Mouse (Mus musculus) adrenal gland, postnatal 10 days (tissue): Measurements from ENCODE around the gene Fam83e. TPM values are rescaled to one million over a fixed set of nuclear protein-coding genes. Genes with fewer than 3 reads are reported as not detected.
A peak's percentile ranks its signal among the peaks of the same experiment; 100 is the strongest.

ENCODE experiments used
- DNase-seq: peaks from one replicate; pipeline ENCODE4 v3.0.0; 2021; ENCODE audit warnings: mixed read lengths
- total RNA-seq, 2 experiments: library from RNA; stranded (reverse); gene quantifications; 2 replicates each; pipeline ENCODE4 v1.2.3; 2021

The Fam83e gene
- total RNA-seq, 2 experiments from 2014 or later: 0.27 to 0.33 TPM

DNA sequence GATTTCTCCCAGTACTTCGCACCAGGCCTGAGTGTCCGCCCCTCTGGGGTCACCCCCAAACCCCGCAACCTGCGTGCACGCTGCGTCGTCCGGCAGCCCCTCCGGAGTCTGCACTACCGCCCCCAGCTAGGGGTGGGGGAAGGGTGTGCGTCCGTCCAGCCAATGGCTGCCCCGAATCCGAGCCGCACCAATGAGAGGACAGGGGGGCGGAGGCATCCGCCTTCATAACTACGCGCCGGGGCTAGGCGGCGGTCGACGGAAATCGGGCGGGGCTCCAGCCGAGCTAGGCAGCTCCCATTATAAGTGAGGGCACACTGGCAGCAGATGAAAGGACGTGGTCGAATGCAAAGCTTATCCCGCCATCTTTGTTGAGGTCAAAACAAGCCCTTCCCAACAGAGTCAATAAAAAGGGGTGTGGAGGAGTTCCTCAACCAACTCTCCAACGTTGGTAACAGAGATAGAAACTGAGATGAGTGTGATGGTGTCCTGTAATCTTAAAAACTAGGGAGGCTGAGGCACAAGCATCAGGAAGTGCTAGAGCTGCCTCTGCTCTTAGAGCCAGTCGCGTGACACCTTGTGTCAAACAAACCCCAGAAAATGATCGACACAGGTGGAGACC is 5.8 kb upstream of the Fam83e start, which contains the start of gene Rpl18:
Rpl18 (plus strand) TSS at position 368 of the 619 bp plus-strand sequence.
- DNase-seq: peak; percentile 98

DNA sequence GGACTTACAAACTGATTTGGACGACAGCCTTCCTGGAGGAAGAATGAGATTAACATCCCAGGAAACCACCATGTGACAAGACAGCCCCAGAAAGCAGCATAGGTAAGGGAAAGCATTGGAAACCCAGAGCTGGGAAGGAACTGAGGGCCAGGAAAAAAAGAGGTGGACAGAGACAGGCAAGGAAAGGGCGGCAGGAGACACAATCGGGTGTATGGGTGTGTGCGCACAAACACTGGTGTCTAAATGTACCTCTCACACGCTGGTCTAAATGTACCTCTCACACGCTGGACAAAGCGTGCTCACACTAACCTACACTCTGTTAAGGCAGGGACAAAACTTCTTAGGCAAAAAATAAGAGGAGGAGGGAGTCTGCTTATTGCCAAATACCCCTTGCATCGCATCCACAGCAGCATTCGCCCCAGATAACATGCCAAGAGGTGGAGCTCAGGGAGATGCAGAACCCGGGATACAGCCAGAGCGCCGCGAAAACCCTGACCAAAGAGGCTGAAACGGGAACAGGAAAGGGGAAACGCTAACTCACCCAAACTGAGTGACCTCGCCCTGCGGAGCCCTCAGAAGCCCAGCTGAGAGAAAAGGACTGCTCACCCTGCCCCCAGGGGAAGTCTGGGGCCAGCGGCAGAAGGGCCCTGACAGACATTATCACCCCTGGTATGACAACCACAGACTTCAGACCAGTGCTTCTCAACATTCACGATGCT is 5.1 kb upstream of the Fam83e start:
- DNase-seq: no peak

DNA sequence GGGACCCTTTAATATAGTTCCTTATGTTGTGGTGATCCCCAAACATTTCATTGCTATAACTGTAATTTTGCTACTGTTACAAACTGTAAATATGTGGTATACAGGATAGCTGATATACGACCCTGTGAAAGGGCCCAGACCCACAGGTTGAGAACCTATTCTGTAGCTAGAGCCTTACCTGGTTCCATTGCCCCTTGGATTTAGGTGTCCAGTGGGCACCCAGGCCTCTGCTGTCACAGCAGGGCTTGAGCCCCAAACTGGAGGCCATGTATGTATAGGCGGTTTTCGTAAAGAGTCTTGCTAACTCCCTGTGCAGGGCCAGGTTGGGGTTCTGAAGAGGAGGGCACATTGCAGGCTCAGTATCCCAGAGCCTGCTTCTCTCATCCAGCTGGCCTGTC is 4.6 kb upstream of the Fam83e start:
- DNase-seq: no peak

DNA sequence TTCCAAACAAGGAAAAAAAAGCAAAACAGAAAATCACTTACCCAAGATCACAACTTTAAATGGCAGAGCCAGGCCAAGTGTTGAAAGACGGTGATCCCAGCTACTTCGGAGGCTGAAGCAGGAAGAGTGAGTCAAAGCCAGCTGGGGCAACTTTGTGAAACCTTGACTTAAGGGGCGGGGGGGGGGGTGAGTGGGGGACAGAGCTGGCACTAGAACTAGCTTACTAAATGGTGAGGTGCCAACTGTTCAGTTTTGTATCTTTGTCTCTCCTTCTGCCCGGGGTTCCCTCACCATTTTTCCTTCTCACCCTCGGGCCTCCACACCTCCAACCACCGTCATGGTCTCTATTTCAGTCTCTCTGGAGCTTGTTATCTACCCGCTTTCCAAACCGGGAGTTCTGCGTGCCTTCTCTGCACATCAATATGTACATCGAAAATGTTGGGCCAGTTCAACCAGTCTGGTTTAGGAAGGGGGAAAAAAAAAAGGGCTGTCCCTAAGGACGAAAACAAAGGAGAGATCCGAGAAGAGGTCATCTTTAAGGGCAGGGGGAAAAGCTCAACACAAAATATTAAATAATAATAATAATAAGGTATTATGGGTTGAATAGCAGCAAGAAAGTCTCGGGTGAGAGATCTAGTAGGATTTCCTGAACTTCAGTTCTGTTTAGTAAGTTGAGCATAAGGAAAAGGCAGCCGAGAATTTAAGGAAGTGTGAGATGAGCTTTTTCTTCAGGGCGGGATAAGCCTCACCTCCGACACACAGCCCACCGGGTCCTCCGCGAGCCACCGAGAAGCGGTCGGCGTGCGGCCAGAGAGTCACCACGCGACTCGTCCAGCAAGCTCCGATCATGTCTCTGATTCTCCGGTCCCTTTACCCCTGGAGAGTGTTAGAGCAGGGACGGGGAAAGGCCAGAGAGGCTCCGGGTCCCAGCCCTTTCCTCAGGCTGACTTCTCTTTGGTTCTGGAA is 3.8 kb upstream of the Fam83e start:
- no peak for DNase-seq

DNA sequence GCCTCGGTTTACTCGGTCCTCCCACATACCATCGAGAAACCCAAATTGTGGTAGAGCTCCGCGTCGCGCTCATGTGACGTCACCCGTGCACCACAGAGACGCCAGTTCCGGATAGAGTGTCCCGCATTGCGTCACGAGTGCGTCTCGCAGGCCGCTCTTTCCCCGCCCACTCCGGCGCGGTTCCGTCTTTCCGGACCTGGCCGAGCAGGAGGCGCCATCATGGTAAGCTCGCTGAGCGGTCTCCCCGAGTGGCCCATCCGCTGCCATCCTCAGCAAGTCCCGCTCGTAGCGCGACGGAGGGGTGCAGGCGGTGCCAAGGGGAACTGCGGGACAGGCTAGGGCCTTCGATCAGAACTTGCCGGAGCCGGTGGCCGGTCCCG is 3.1 kb upstream of the Fam83e start, which contains the start of gene Sphk2:
Sphk2 (minus strand) TSS at position 85 of the 380 bp plus-strand sequence.
- DNase-seq: peak; percentile 98

DNA sequence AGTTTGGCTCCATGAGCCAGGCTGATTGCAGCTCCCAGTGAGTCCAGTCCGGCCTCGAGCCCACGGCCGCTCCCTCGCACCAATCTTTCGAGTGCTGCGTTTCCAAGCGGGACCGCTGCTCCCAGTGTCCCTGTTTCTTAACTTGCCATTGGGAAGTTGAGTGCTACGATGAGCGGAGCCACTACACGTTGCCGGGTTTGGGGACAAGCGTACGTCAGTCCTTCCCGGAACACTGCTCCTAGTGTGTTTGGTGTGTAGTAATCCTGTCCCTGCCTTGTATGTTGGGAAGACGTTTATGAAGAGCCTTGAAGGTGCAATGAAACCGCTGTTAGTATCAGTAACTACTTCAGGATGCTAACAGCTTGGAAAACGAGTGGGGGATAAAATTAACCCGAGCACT is 2.7 kb upstream of the Fam83e start:
- DNase-seq: no peak

DNA sequence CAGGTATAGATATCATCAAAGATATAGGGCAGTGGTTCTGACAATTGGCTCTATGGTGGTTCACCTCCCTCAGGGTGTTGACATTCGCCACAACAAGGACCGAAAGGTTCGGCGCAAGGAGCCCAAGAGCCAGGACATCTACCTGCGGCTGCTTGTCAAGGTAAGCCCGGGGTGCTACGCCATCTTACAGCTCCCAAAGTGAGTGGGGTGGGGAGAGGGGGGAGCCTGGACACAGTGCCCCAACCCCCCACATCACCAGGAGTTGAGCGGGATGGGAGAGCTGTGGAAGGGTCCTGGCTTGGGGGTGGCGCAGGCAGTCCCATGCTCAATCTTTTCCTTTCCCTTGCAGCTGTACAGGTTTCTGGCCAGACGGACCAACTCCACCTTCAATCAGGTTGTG is 1.8 kb upstream of the Fam83e start:
- DNase-seq: no peak

DNA sequence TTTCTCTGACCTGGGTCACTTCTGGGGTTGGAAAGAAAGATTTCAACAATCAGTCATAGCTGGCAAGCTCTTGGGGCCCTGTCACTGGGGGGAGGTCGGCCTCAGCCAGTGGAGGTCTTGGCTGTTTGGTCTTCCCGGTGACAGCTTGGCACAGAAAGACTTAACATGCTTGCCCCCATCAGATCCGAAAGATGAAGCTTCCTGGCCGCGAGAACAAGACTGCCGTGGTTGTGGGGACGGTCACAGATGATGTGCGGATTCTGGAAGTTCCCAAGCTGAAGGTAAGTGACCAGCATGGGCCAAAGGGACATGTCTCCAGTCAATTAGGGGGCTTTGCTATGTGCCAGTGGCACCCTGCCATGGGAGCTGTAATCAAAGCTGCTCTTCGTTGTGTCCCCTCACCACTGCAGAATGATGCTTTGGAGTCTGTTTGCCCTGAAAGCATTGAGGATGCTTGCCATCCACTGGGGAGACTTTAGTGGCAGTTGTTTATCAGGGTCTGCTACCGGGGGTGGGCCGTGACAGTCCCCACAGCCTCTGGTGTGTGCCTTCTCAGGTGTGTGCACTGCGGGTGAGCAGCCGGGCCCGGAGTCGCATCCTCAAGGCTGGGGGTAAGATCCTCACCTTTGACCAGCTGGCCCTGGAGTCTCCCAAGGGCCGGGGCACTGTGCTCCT is 1.1 kb upstream of the Fam83e start:
- DNase-seq: no peak

DNA sequence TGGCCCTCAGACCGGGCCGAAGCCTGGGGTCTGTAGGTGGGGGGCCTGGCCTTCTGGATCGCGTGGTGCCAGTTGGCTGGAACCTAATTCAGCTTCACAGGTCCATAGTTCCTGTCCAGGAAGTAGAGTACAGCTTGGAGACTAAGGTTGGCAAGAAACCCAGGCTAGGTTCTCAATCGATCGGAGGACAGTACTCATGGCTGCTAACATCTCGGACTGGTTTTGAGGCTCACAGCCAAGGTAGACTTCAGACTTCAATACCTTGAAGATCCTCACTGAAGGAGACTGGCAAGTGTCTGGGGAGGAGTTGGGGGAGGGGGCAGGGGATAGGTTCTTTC is 191 bp downstream of the Fam83e start:
- DNase-seq: no peak

DNA sequence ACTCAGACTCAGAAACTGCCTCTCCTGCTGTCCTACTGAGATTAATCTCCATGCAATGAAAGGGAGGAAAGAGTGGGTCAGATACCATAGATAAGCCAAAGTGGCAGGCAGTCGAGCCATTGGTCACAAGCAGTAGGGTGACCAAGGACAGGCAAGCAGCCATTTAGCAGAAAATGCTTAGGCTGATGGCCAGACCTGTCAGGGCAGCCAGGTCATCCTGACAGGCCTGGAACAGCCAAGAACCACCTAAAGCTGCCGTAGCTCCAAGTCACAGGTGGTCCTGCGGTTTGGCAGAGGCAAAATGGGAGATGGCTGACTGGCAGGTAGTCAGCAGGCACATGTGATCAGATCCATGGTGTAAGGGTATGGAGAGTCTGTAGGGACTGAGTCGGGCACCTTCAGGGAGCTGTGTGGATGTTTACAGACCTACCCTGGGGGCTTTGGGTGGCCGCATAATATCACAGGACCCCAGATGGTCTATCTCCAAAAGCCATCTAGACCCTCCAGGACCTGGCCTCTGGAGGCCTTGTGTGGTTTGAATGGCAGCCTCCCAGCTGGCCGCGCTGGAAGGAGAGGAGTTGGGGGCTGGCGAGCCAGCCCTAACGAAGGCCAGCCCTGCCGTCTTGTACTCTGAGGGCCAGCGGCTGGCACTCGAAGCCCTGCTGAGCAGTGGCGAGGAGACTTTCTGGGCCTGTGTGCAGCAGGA is 783 bp downstream of the Fam83e start:
- no peak for DNase-seq

DNA sequence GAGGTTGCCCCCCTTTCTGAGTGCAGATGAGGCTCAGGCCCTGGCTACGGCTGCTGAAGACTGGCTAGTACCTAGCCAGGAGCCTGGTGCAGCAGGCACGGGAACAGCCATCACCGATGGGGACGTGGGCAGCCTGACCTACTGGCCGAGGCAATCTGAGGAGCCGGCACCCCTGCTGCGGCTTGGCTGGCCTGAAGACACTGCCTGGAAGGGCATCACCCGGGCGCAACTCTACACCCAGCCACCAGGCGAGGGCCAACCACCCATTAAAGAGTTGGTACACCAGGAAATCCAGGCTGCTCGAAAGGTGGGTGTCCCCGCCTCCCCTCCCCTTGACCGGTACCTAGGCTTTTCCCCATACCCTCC is 1.3 kb downstream of the Fam83e start:
- DNase-seq: no peak

DNA sequence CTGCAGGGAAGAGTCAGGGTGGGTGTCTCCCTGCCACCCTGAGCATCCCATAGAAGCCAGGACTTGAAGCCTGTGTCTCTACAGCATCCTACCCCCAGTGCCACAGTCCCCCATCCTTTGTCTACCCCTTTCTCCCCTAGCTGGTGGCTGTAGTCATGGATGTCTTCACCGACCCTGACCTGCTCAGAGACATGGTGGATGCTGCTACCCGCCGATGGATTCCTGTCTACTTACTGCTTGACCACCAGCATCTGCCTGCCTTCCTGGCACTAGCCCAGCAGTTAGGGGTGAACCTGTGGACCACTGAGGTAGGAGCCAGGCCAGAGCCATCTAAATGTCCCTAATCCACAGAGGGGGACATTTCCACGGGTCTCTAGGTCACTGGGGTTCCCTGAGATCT is 2.3 kb downstream of the Fam83e start:
- DNase-seq: no peak

DNA sequence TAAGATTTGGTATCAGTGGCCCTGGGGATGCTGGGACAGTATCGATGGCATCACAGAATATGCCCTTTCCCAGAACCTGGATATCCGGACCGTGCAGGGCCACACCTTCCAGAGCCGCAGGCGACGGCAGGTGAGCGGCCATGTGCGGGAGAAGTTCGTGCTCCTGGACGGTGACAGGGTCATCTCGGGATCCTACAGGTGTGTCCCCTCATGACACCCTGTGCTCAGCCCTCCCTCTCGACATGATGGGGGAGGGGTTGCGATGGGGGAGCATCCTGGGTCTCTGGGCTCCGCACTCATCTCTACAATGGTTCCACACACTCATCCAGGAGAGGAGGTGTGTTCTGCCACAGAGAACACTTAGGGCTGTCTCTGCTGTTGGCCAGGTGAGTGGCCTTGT is 2.8 kb downstream of the Fam83e start:
- DNase-seq: no peak

DNA sequence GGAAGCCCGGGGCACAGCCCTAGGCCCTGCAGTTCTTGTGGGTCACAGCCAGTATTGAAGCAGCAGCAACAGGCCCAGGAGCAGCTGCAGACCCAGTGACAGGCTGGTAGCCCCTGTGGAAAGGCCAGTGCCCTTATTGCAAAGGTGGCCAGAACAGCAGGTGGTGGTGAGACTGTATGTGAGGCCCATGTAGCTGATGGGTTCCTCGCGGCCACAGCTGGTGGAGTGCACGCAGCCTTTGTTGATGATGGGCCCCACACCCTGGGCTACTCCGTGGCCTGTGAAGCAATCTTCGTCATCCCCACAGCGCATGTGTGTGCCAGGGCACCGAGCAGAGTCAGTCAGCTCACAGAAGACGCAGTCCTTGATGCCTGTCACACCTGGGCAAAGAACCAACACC is 4.1 kb downstream of the Fam83e start:
- DNase-seq: no peak

DNA sequence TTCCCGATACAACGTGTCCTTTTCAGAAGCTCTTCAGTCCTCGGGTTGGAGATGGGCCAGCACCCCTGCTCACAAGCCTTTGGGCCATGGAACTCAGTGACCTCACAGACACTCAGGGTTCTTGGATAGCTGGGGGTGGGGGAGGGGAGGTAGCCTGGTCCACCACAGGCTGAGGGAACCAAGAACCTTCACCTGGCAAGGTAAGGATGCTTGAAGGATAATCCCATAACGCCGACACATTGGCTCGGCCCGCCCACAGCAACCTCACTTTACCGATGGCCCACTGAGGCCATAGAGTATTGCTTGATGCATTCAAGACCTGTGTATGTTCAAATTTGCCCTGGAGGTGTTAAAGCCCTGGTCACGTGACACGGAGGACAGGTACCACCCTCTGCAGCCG is 4.7 kb downstream of the Fam83e start, which contains the start of gene Spaca4:
Spaca4 (minus strand) TSS at position 101 of the 400 bp plus-strand sequence.
- no peak for DNase-seq

DNA sequence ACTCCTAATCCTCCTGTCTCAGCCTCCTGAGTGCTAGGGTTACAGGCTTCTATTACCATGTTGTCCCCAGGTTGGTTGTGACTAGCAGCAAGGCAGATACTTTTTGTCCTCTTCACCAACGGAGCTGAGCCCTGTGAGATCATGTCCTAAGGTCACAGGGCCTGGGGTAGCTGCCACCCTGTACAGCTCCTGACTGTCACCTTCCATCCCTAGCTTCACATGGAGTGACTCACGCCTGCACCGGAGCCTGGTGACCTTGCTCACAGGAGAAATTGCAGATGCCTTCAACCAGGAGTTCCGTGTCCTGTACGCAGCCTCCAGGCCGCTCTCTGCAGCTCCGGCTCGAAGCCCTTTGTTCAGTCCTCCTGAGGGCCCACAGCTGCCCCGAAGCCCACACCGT is 5.4 kb downstream of the Fam83e start:
- DNase-seq: no peak

DNA sequence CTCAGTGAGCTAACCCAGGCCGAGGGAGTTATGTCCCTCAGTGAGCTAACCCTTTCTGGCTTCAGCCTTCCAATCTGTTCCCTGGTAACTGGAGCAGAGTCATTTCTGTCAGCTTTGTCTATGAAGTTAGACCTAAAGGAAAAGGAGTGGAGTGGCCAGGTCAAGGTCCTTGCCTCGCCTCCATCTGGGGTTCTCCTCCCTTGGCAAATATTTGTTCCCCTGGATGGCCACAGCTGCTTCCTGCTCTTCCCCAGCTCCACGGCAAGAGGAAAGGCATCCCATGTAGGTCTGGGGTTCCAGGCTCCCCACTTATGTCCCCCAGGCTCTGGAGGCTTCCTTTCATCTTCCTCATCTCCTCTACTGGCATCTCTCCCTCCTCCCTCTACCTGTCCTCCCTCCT is 6.6 kb downstream of the Fam83e start:
- DNase-seq: no peak

DNA sequence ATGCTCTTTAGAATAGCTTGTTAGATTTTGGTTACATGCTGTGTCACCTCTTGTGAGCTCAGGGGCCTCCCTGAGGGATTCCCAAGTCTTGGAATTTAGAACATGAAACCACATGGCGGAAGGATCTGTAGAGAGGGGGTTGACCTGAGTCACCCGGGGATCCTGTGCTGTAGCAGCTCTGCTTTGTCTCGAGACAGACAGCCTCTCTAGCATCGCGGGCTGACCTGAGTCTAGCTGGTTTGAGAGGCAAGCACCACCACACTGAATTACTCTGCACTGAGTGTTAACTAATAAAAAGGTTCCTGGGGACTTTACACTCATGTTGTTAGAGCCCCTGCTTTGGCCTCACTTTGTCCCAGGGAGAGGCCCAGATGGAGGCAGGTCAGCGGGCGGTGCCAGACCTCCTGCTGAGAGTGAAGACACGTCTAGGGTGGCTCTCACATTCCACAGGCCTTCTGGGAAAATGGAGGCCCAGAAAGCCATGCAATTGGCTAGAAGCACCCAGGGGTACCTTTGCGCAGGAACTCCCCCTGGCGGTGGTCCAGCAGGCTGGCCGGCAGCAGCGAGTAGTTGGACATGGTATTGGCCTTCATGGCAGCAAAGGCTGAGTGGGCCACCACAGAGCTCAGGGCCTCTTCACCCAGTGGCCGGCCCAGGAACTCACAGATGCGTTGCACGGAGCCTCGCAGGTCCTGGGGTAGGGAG is 9.9 kb downstream of the Fam83e start:
- DNase-seq: peak; percentile 74

DNA sequence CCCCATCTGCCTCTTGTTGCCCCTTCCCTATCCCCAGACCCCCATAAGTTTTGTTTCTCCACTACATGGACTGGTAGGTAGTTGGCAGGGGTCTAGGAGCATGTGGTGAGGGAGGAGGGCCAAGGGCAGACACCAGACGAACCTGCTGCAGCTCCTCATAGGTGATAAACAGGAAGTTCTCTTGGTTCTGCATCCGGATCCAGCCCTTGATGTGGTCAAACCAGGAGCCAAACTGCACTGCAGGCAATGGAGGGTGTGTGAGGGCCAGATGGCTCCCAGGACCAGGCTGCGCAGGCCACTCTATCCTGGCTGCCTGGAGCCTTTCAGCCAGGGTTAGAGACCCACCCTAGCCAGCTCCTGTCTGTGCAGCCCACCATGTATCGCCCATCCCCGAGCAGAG is 12.5 kb downstream of the Fam83e start:
- DNase-seq: no peak

DNA sequence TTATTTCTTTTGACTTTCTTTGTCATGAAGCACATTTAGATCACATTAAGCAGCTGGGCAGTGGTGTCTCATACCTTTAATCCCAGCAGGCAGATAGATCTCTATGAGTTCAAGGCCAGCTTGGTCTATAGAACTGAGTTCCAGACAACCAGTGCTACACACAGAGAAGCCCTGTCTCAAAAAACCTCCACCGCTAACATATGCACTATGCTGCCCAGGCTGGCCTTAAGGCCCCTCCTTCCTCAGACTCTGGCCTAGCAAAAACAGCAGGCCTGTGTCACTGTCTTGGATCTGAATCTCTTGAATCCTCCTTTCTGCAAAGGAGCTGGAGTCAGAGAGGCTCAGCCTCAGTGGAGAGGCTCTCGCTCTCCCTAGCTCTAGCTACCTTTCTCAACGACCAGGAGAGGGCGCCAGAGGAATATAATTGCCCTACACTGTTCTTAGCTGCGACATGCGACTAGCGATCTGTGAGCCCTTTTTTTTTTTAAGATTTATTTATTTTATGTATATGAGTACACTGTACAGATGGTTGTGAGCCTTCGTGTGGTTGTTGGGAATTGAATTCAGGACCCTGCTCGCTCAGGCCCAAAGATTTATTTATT is 18.3 kb downstream of the Fam83e start:
- peak; percentile 86 for DNase-seq

DNA sequence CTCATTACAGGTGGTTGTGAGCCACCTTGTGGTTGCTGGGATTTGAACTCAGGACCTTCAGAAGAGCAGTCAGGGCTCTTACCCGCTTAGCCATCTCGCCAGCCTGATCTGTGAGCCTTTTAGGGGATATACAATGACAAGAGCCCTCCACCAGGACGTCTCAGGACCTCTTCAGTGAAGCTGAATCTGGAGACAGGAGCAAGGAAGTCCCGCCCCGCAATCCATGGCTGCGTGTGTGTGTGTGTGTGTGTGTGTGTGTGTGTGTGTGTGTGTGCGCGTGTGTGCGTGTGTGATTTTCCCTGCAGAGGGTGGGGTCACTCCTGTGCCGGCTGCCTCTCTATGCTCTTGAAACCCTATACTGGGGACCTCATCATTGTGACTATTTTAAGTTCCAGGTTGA is 18.8 kb downstream of the Fam83e start:
- DNase-seq: no peak
